Comparison of ENCODE assay signal across 28 mouse cellular contexts in genomic region chr7:142669751-142670625, GRCm38 (mm10). TPM values are rescaled to one million over a fixed set of nuclear protein-coding genes. Genes with fewer than 3 reads are reported as not detected.
DNase-seq lines count a peak whose midpoint lies in the region; ATAC-seq lines count a peak whose summit lies in the region.
"Had no signal": no experiment of that assay in that cellular context is flagged by ENCODE, and none has a peak within 500 bp of the region (broad histone marks: within the 10 kb centered on the region; RNA-seq: fewer than 3 reads in every experiment).

TSS of gene Gm49394 (minus strand) at chr7:142669942.

- H3K27ac ChIP-seq in forebrain, embryonic 11.5 days (ENCODE audit: low read depth, low read length) = no peak within 1 kb of the TSS
- H3K27ac ChIP-seq in forebrain, embryonic 13.5 days = no peak within 1 kb of the TSS
- no peak within 1 kb of the TSS for H3K27ac ChIP-seq in intestine, embryonic 15.5 days
- 0 out of 2 replicates have a peak within 1 kb of the TSS, but pooled peaks have one; percentile 50 for H3K27ac ChIP-seq in limb, embryonic 12.5 days
- H3K27ac ChIP-seq: heart, embryonic 15.5 days; hindbrain, embryonic 12.5 days; kidney, embryonic 15.5 days; left cerebral cortex, adult 2 months had no signal

- intact Hi-C loops in left cerebral cortex, postnatal 4 days (cut with DNase I) = loop anchor here (5.0 kb wide), 3 partner anchors 58 to 338 kb away; no protein-coding TSS in a partner anchor

- H3K27me3 ChIP-seq in forebrain, embryonic 11.5 days (ENCODE audit: control insufficient read depth, insufficient read depth, low read length) = peaks cover 18% of the 10 kb centered on the region
- peaks cover 23% of the 10 kb centered on the region for H3K27me3 ChIP-seq in forebrain, embryonic 13.5 days
- peaks cover 17% of the 10 kb centered on the region for H3K27me3 ChIP-seq in intestine, embryonic 15.5 days (replicated peaks)
- H3K27me3 ChIP-seq in limb, embryonic 12.5 days = peaks cover 23% of the 10 kb centered on the region

- H3K4me2 ChIP-seq in forebrain, embryonic 11.5 days (ENCODE audit: low read depth, low read length, severe bottlenecking) = no peak within 1 kb of the TSS
- no peak within 1 kb of the TSS for H3K4me2 ChIP-seq in forebrain, embryonic 13.5 days
- no peak within 1 kb of the TSS for H3K4me2 ChIP-seq in intestine, embryonic 15.5 days (replicated peaks)
- no peak within 1 kb of the TSS for H3K4me2 ChIP-seq in limb, embryonic 12.5 days
- H3K4me2 ChIP-seq: heart, embryonic 15.5 days; hindbrain, embryonic 12.5 days; kidney, embryonic 15.5 days had no signal

- H3K4me3 ChIP-seq in forebrain, embryonic 11.5 days (ENCODE audit: low read depth, low read length) = no peak within 1 kb of the TSS
- no peak within 1 kb of the TSS for H3K4me3 ChIP-seq in forebrain, embryonic 13.5 days
- no peak within 1 kb of the TSS for H3K4me3 ChIP-seq in intestine, embryonic 15.5 days (replicated peaks)
- H3K4me3 ChIP-seq in limb, embryonic 12.5 days (replicated peaks) = no peak within 1 kb of the TSS
- H3K4me3 ChIP-seq: heart, embryonic 15.5 days; hindbrain, embryonic 12.5 days; kidney, embryonic 15.5 days; left cerebral cortex, adult 2 months had no signal

- no peaks in the 10 kb centered on the region for H3K36me3 ChIP-seq in forebrain, embryonic 11.5 days (ENCODE audit: control insufficient read depth, insufficient read depth, low read length)
- no peaks in the 10 kb centered on the region for H3K36me3 ChIP-seq in forebrain, embryonic 13.5 days (ENCODE audit: poor library complexity, severe bottlenecking)
- H3K36me3 ChIP-seq in intestine, embryonic 15.5 days = peaks cover 4% of the 10 kb centered on the region; the same call in 1 of the 2 replicates
- H3K36me3 ChIP-seq in limb, embryonic 12.5 days = peaks cover 43% of the 10 kb centered on the region
- H3K36me3 ChIP-seq: hindbrain, embryonic 12.5 days had no signal

- ATAC-seq in forebrain, embryonic 11.5 days (replicated peaks; ENCODE audit: low FRiP score) = no peak
- ATAC-seq in forebrain, embryonic 13.5 days = no peak
- ATAC-seq in intestine, embryonic 15.5 days = peak; percentile 80
- ATAC-seq in limb, embryonic 12.5 days (ENCODE audit: insufficient number of reproducible peaks, insufficient read depth, low FRiP score, low TSS enrichment, low read depth) = no peak
- ATAC-seq: activated CD4-positive, CD25-positive, alpha-beta regulatory T cell, adult 4 months; forebrain, embryonic 14.5 days; lung, postnatal 0 days had no signal

- peaks cover 17% of the 10 kb centered on the region for H3K9me3 ChIP-seq in forebrain, embryonic 11.5 days (ENCODE audit: control insufficient read depth, low read length)
- peaks cover 10% of the 10 kb centered on the region for H3K9me3 ChIP-seq in forebrain, embryonic 13.5 days (replicated peaks)
- H3K9me3 ChIP-seq in intestine, embryonic 15.5 days = 0 out of 2 replicates have a peak, but pooled peaks cover 7% of the 10 kb centered on the region
- H3K9me3 ChIP-seq in limb, embryonic 12.5 days = peaks cover 41% of the 10 kb centered on the region

- H3K9ac ChIP-seq in forebrain, embryonic 11.5 days (ENCODE audit: low read length) = no peak within 1 kb of the TSS
- no peak within 1 kb of the TSS for H3K9ac ChIP-seq in forebrain, embryonic 13.5 days
- no peak within 1 kb of the TSS for H3K9ac ChIP-seq in intestine, embryonic 15.5 days
- H3K9ac ChIP-seq in limb, embryonic 12.5 days (replicated peaks) = no peak within 1 kb of the TSS
- H3K9ac ChIP-seq: heart, embryonic 15.5 days; hindbrain, embryonic 12.5 days; kidney, embryonic 15.5 days had no signal

- H3K4me1 ChIP-seq in forebrain, embryonic 11.5 days (replicated peaks; ENCODE audit: control insufficient read depth, insufficient read depth, low read length) = no peaks in the 10 kb centered on the region
- no peaks in the 10 kb centered on the region for H3K4me1 ChIP-seq in forebrain, embryonic 13.5 days
- H3K4me1 ChIP-seq in intestine, embryonic 15.5 days (replicated peaks) = no peaks in the 10 kb centered on the region
- H3K4me1 ChIP-seq in limb, embryonic 12.5 days (replicated peaks) = peaks cover 10% of the 10 kb centered on the region; the same call in 1 of the 2 replicates
- H3K4me1 ChIP-seq: heart, embryonic 15.5 days; hindbrain, embryonic 12.5 days had no signal

- 85% methylated on average over 23 of the region's 23 CpGs for WGBS in forebrain, embryonic 11.5 days
- 82% methylated on average over 23 of the region's 23 CpGs for WGBS in forebrain, embryonic 13.5 days
- 82% methylated on average over 23 of the region's 23 CpGs for WGBS in intestine, embryonic 15.5 days
- WGBS in limb, embryonic 12.5 days = 83% methylated on average over 23 of the region's 23 CpGs

- peak; percentile 28 for DNase-seq in forebrain, embryonic 11.5 days (ENCODE audit: low spot score)
- DNase-seq in left cerebral cortex, postnatal 4 days = peak; percentile 44
- no peak for DNase-seq in left cerebral cortex, adult 8-10 months (ENCODE audit: low spot score in 2 of 2)
- DNase-seq in spleen, postnatal 10 days (ENCODE audit: low spot score in 2 of 2) = no peak
- DNase-seq: adrenal gland, postnatal 10 days; cerebellum, adult 9-11 months; kidney, postnatal 4 days; layer of hippocampus, adult 9-11 months; right cerebral cortex, postnatal 14 days; spleen, adult 18-20 months; thymus, adult 2 months had no signal

RNA-seq across cellular contexts. Expression of gene Gm49394, which starts in this region (rescaled TPM):
- polyA plus RNA-seq in forebrain, embryonic 11.5 days (2014; fragmentation: Nextera tagmentation; extraction: Ambion mirVana) = not detected in 2 replicates
- polyA plus RNA-seq in forebrain, embryonic 13.5 days (2015; fragmentation: Nextera tagmentation; extraction: Ambion mirVana) = 0.05 TPM in 1 of 2 replicates, not detected in the other
- total RNA-seq in left cerebral cortex, postnatal 4 days (2021) = under 1 TPM; 0.10 to 0.12 TPM
- total RNA-seq in left cerebral cortex, adult 8-10 months (2022) = not detected
- polyA plus RNA-seq in intestine, embryonic 15.5 days (2015; fragmentation: Nextera tagmentation; extraction: Ambion mirVana) = 1.0 and 1.4 TPM in 2 replicates
- not detected in 2 replicates for polyA plus RNA-seq in limb, embryonic 12.5 days (2016; fragmentation: Nextera tagmentation; extraction: Ambion mirVana)
- total RNA-seq: megakaryocyte, adult 5-6 weeks; midbrain, postnatal 0 days; neutrophil, adult 5-6 weeks had no signal
- polyA plus RNA-seq: activated CD4-positive, CD25-positive, alpha-beta regulatory T cell, adult 4 months; forebrain, embryonic 14.5 days; gonadal fat pad, adult 2 months; heart, embryonic 15.5 days; hindbrain, embryonic 12.5 days; kidney, embryonic 15.5 days; liver, embryonic 16.5 days; lung, postnatal 0 days; midbrain, postnatal 0 days; stomach, embryonic 14.5 days; urinary bladder, adult 2 months had no signal

Comparison
In these comparisons a context has a peak if more than half of its experiments do, and no peak if none do; other contexts are left out.
1. Peak in DNase-seq in forebrain, embryonic 11.5 days; RNA of the gene not detected or under 1 TPM.
2. Peak in DNase-seq in left cerebral cortex, postnatal 4 days; RNA of the gene not detected or under 1 TPM.